Mouse (Mus musculus) hindbrain, postnatal 0 days (tissue): ENCODE results near the gene Vmn2r34. TPM values are rescaled to one million over a fixed set of nuclear protein-coding genes. Genes with fewer than 3 reads are reported as not detected.
"Not testable (repeated sequence)": the region's sequence is repeated elsewhere in the genome, so short reads cannot be mapped to it uniquely, and the experiment has no call there.

ENCODE experiments used
- ATAC-seq: fragments of 200-750 bp; cut with Nextera tagmentation; 2 replicates; pipeline ENCODE4 v1.8.0; 2017; ENCODE audit warnings: mild to moderate bottlenecking, moderate TSS enrichment, moderate library complexity
- DNase-seq: peaks from one replicate; pipeline ENCODE4 v3.0.0-alpha.2; 2015; ENCODE audit warnings: low spot score
- H3K27ac ChIP-seq: fragments of 300-500 bp; sonication (generic); 2 replicates; pipeline ENCODE4 v1.5.1; 2014; ENCODE audit warnings: mild to moderate bottlenecking
- H3K27me3 ChIP-seq: fragments of 300-500 bp; sonication (generic); 2 replicates; pipeline ENCODE4 v1.6.1; 2014; ENCODE audit warnings: low read length, mixed read lengths; ENCODE audit not compliant: insufficient read depth
- H3K36me3 ChIP-seq: fragments of 300-500 bp; sonication (generic); 2 replicates; pipeline ENCODE4 v1.6.1; 2014; ENCODE audit warnings: low read length, mixed read lengths; ENCODE audit not compliant: insufficient read depth
- H3K4me1 ChIP-seq: fragments of 300-500 bp; sonication (generic); 2 replicates; pipeline ENCODE4 v1.6.1; 2014; ENCODE audit warnings: antibody characterized with exemption, low read length, mixed read lengths; ENCODE audit not compliant: insufficient read depth
- H3K4me2 ChIP-seq: fragments of 300-500 bp; sonication (generic); 2 replicates; pipeline ENCODE4 v1.6.1; 2014; ENCODE audit warnings: low read depth, mild to moderate bottlenecking, low read length, moderate library complexity, mixed read lengths
- H3K4me3 ChIP-seq: fragments of 300-500 bp; sonication (generic); 2 replicates; pipeline ENCODE4 v1.5.1; 2014; ENCODE audit warnings: low read length
- H3K9ac ChIP-seq: fragments of 300-500 bp; sonication (generic); replicated peaks from 2 replicates; pipeline ENCODE4 v1.6.1; 2014; ENCODE audit warnings: mild to moderate bottlenecking, low read length, moderate library complexity, mixed read lengths
- H3K9me3 ChIP-seq: fragments of 300-500 bp; sonication (generic); 2 replicates; pipeline ENCODE4 v1.6.1; 2016; ENCODE audit warnings: low read length, mixed read lengths
- WGBS: fragments of 180-500 bp; shearing (Covaris S2); extraction: QIAGEN DNeasy Blood & Tissue Kit; methylation state at CpG from one replicate; pipeline ENCODE4 v1.1.7; 2014; 5-methylcytosine and 5-hydroxymethylcytosine counted together
- polyA plus RNA-seq: library from polyadenylated mRNA; unstranded; fragments of >200 nt; fragmentation: Nextera tagmentation; extraction: Ambion mirVana; gene quantifications from 2 replicates; pipeline ENCODE4 v1.2.1, GENCODE M21; 2015
- total RNA-seq: library from RNA; depleted of rRNA; stranded (reverse); fragments of >200 nt; gene quantifications from 2 replicates; pipeline ENCODE4 v1.2.3, GENCODE M21; 2014; rRNA removed

The Vmn2r34 gene
- total RNA-seq, result not detected in 2 replicates
- not detected in 2 replicates for polyA plus RNA-seq

- H3K36me3 ChIP-seq, H3K4me2 ChIP-seq, H3K4me1 ChIP-seq, H3K9ac ChIP-seq, H3K27ac ChIP-seq, H3K4me3 ChIP-seq, ATAC-seq, H3K27me3 ChIP-seq, DNase-seq, H3K9me3 ChIP-seq: not testable (repeated sequence)
- no CpG with 5 or more reads among the region's 2 CpGs for WGBS
These were observed at the start of gene Vmn2r34 for GRCm38 (mm10) chr7:7689413-7689812. TSS of gene Vmn2r34 (minus strand) at chr7:7689513.

- not testable (repeated sequence) for H3K36me3 ChIP-seq, H3K27me3 ChIP-seq, H3K9ac ChIP-seq, H3K27ac ChIP-seq, H3K9me3 ChIP-seq, DNase-seq, H3K4me3 ChIP-seq, H3K4me2 ChIP-seq, H3K4me1 ChIP-seq, ATAC-seq
- WGBS, result 81% methylated on average over 2 of the region's 2 CpGs
These were observed 15.3 kb downstream of the Vmn2r34 start for GRCm38 (mm10) chr7:7674032-7674431.

Other genes starting within 250 kb of the Vmn2r34 start
- not detected in 2 replicates for gene Vmn2r32, start 209.5 kb downstream of the Vmn2r34 start, total RNA-seq
- not detected in 2 replicates for gene Vmn2r32, start 209.5 kb downstream of the Vmn2r34 start, polyA plus RNA-seq
- not detected in 2 replicates for gene Vmn2r33, start 122.7 kb downstream of the Vmn2r34 start, total RNA-seq
- not detected in 2 replicates for gene Vmn2r33, start 122.7 kb downstream of the Vmn2r34 start, polyA plus RNA-seq
- gene Vmn2r35, start 130.4 kb upstream of the Vmn2r34 start, total RNA-seq, result not detected in 2 replicates
- gene Vmn2r35, start 130.4 kb upstream of the Vmn2r34 start, polyA plus RNA-seq, result not detected in 2 replicates
- gene Vmn2r36, start 213.0 kb upstream of the Vmn2r34 start, total RNA-seq, result not detected in 2 replicates
- not detected in 2 replicates for gene Vmn2r36, start 213.0 kb upstream of the Vmn2r34 start, polyA plus RNA-seq